Mouse (Mus musculus): ENCODE measurements at regions not wholly inside any gene's neighbourhood (a gene's known extent, or its start where the extent isn't known, plus 50 kb on each side); places are given as distances from the start of the nearest gene placed in this dataset.

GRCm38 (mm10) chr11:24652852-24653251 is 575.0 kb downstream of the Bcl11a start:
- H3K4me1 ChIP-seq (replicated peaks; ENCODE audit: low read depth, low read length), result no peaks in the 10 kb centered on the region
- TF ChIP-seq POU5F1 (IDR thresholded peaks at IDR 0.05; ENCODE audit: borderline replicate concordance, low read length) (no peak), CTCF (conservative IDR thresholded peaks at IDR 0.05; ENCODE audit: low read length) (no peak), NANOG (IDR thresholded peaks at IDR 0.05; ENCODE audit: borderline replicate concordance, low read length) (no peak)

GRCm38 (mm10) chr11:24664082-24664481 is 586.2 kb downstream of the Bcl11a start:
- Histone ChIP-seq H3K4me1 (replicated peaks; ENCODE audit: low read depth, low read length) (no peaks in the 10 kb centered on the region), H3K27me3 (ENCODE audit: insufficient read depth, low read length) (no peaks in the 10 kb centered on the region), H3K9me3 (ENCODE audit: low read length) (no peaks in the 10 kb centered on the region), H3K36me3 (ENCODE audit: insufficient read depth, low read length) (no peaks in the 10 kb centered on the region), H3K4me3 (replicated peaks; ENCODE audit: low read length) (no peak overlapping the region)
- TF ChIP-seq POU5F1 (IDR thresholded peaks at IDR 0.05; ENCODE audit: borderline replicate concordance, low read length) (no peak), NANOG (IDR thresholded peaks at IDR 0.05; ENCODE audit: borderline replicate concordance, low read length) (no peak), CTCF (conservative IDR thresholded peaks at IDR 0.05; ENCODE audit: low read length) (no peak)

More at GRCm38 (mm10) chr11:24652852-24653251, 575.0 kb downstream of the Bcl11a start:
- no peak overlapping the region for H3K4me3 ChIP-seq (replicated peaks; ENCODE audit: low read length)
- H3K27me3 ChIP-seq (ENCODE audit: insufficient read depth, low read length), result no peaks in the 10 kb centered on the region
- H3K36me3 ChIP-seq (ENCODE audit: insufficient read depth, low read length), result no peaks in the 10 kb centered on the region
- H3K9me3 ChIP-seq (ENCODE audit: low read length), result no peaks in the 10 kb centered on the region

- Histone ChIP-seq H3K36me3 (ENCODE audit: insufficient read depth, low read length) (no peaks in the 10 kb centered on the region), H3K9me3 (ENCODE audit: low read length) (no peaks in the 10 kb centered on the region), H3K27me3 (ENCODE audit: insufficient read depth, low read length) (no peaks in the 10 kb centered on the region), H3K4me3 (replicated peaks; ENCODE audit: low read length) (no peak overlapping the region), H3K4me1 (replicated peaks; ENCODE audit: low read depth, low read length) (no peaks in the 10 kb centered on the region)
- TF ChIP-seq CTCF (conservative IDR thresholded peaks at IDR 0.05; ENCODE audit: low read length) (no peak), NANOG (IDR thresholded peaks at IDR 0.05; ENCODE audit: borderline replicate concordance, low read length) (no peak), POU5F1 (IDR thresholded peaks at IDR 0.05; ENCODE audit: borderline replicate concordance, low read length) (no peak)
Measured at GRCm38 (mm10) chr11:24665310-24665709, 587.5 kb downstream of the Bcl11a start.

- TF ChIP-seq NANOG (IDR thresholded peaks at IDR 0.05; ENCODE audit: borderline replicate concordance, low read length), result no peak
- no peak for TF ChIP-seq POU5F1 (IDR thresholded peaks at IDR 0.05; ENCODE audit: borderline replicate concordance, low read length)
- no peak for TF ChIP-seq CTCF (conservative IDR thresholded peaks at IDR 0.05; ENCODE audit: low read length)
- H3K4me1 ChIP-seq (replicated peaks; ENCODE audit: low read depth, low read length), result no peaks in the 10 kb centered on the region
- H3K27me3 ChIP-seq (ENCODE audit: insufficient read depth, low read length), result no peaks in the 10 kb centered on the region
- H3K9me3 ChIP-seq (ENCODE audit: low read length), result no peaks in the 10 kb centered on the region
- H3K4me3 ChIP-seq (replicated peaks; ENCODE audit: low read length), result no peak overlapping the region
- no peaks in the 10 kb centered on the region for H3K36me3 ChIP-seq (ENCODE audit: insufficient read depth, low read length)
Measured at GRCm38 (mm10) chr11:24671662-24672061, 593.8 kb downstream of the Bcl11a start.

GRCm38 (mm10) chr11:24673248-24674207 is 595.7 kb downstream of the Bcl11a start:
- H3K36me3 ChIP-seq (ENCODE audit: insufficient read depth, low read length), result no peaks in the 10 kb centered on the region
- H3K4me1 ChIP-seq (replicated peaks; ENCODE audit: low read depth, low read length), result no peaks in the 10 kb centered on the region
- no peaks in the 10 kb centered on the region for H3K9me3 ChIP-seq (ENCODE audit: low read length)
- H3K4me3 ChIP-seq (replicated peaks; ENCODE audit: low read length), result no peak overlapping the region
- TF ChIP-seq CTCF (conservative IDR thresholded peaks at IDR 0.05; ENCODE audit: low read length) (no peak), NANOG (IDR thresholded peaks at IDR 0.05; ENCODE audit: borderline replicate concordance, low read length) (no peak), POU5F1 (IDR thresholded peaks at IDR 0.05; ENCODE audit: borderline replicate concordance, low read length) (no peak)
- H3K27me3 ChIP-seq (ENCODE audit: insufficient read depth, low read length), result no peaks in the 10 kb centered on the region

- Histone ChIP-seq H3K36me3 (ENCODE audit: insufficient read depth, low read length) (no peaks in the 10 kb centered on the region), H3K9me3 (ENCODE audit: low read length) (no peaks in the 10 kb centered on the region), H3K4me3 (replicated peaks; ENCODE audit: low read length) (no peak overlapping the region), H3K4me1 (replicated peaks; ENCODE audit: low read depth, low read length) (no peaks in the 10 kb centered on the region), H3K27me3 (ENCODE audit: insufficient read depth, low read length) (no peaks in the 10 kb centered on the region)
- no peak for TF ChIP-seq CTCF (conservative IDR thresholded peaks at IDR 0.05; ENCODE audit: low read length)
- TF ChIP-seq POU5F1 (IDR thresholded peaks at IDR 0.05; ENCODE audit: borderline replicate concordance, low read length), result no peak
- no peak for TF ChIP-seq NANOG (IDR thresholded peaks at IDR 0.05; ENCODE audit: borderline replicate concordance, low read length)
Measured at GRCm38 (mm10) chr11:24674208-24674571, 596.3 kb downstream of the Bcl11a start.

- H3K27me3 ChIP-seq (ENCODE audit: insufficient read depth, low read length), result no peaks in the 10 kb centered on the region
- no peaks in the 10 kb centered on the region for H3K36me3 ChIP-seq (ENCODE audit: insufficient read depth, low read length)
- TF ChIP-seq POU5F1 (IDR thresholded peaks at IDR 0.05; ENCODE audit: borderline replicate concordance, low read length) (no peak), CTCF (conservative IDR thresholded peaks at IDR 0.05; ENCODE audit: low read length) (no peak), NANOG (IDR thresholded peaks at IDR 0.05; ENCODE audit: borderline replicate concordance, low read length) (no peak)
- H3K4me3 ChIP-seq (replicated peaks; ENCODE audit: low read length), result no peak overlapping the region
- H3K4me1 ChIP-seq (replicated peaks; ENCODE audit: low read depth, low read length), result no peaks in the 10 kb centered on the region
- H3K9me3 ChIP-seq (ENCODE audit: low read length), result no peaks in the 10 kb centered on the region
Measured at GRCm38 (mm10) chr11:24677016-24677415, 599.2 kb downstream of the Bcl11a start.

GRCm38 (mm10) chr11:24679581-24679980 is 601.7 kb downstream of the Bcl11a start:
- H3K4me3 ChIP-seq (replicated peaks; ENCODE audit: low read length), result no peak overlapping the region
- no peaks in the 10 kb centered on the region for H3K27me3 ChIP-seq (ENCODE audit: insufficient read depth, low read length)
- no peaks in the 10 kb centered on the region for H3K36me3 ChIP-seq (ENCODE audit: insufficient read depth, low read length)
- H3K4me1 ChIP-seq (replicated peaks; ENCODE audit: low read depth, low read length), result no peaks in the 10 kb centered on the region
- TF ChIP-seq NANOG (IDR thresholded peaks at IDR 0.05; ENCODE audit: borderline replicate concordance, low read length) (no peak), POU5F1 (IDR thresholded peaks at IDR 0.05; ENCODE audit: borderline replicate concordance, low read length) (no peak), CTCF (conservative IDR thresholded peaks at IDR 0.05; ENCODE audit: low read length) (no peak)
- no peaks in the 10 kb centered on the region for H3K9me3 ChIP-seq (ENCODE audit: low read length)

All from E14TG2a.4 (cell line).